ENCODE assay signal across 11 mouse cellular contexts in the genomic region with DNA sequence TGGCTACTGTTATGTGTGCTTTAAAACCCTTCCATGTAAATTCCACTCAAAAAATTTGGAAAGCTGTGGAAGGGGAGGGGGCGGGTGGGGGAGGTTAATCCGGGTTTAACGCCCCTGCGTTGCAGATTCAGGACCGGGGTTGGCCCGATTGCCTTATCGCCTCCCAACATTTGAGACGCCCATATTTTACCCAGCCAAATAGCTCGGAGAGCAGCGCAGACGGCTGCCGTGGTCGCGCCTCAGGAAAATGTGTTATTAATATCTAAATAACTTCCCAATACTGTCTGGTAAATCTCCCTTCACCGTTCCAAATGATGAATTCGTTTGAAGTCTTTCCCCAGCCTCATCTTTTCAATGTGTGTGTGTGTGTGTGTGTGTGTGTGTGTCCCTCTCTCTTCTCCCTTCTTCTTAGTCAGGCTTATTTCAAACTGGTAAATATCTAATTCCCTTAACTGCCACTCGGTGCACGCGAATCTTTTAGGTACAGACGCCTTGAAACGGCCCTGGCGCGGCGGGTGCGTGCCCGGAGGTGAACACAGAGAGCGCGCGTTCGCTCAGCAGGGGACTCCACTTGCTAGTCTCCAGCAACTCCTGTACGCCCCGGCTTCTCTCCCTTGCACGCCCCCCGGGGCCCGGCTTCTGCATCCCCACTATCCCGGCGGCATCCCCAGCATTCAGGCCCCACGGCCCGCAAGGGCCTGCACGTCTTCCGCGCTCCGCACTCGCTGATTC. TPM values are rescaled to one million over a fixed set of nuclear protein-coding genes. Genes with fewer than 3 reads are reported as not detected.
DNase-seq lines count a peak whose midpoint lies in the region; ATAC-seq lines count a peak whose summit lies in the region.
"Had no signal": no experiment of that assay in that cellular context is flagged by ENCODE, and none has a peak within 500 bp of the region (broad histone marks: within the 10 kb centered on the region; RNA-seq: fewer than 3 reads in every experiment).

No protein-coding gene starts in this region.

- WGBS in forebrain, embryonic 15.5 days: 1% methylated on average over 43 of the region's 44 CpGs
- WGBS in midbrain, embryonic 11.5 days: under 1% methylated on average over 44 of the region's 44 CpGs

- H3K36me3 ChIP-seq in forebrain, embryonic 15.5 days: no peaks in the 10 kb centered on the region
- no peaks in the 10 kb centered on the region for H3K36me3 ChIP-seq in midbrain, embryonic 11.5 days (ENCODE audit: control insufficient read depth, insufficient read depth, low read length)
- H3K36me3 ChIP-seq: liver, embryonic 13.5 days had no signal

- H3K27ac ChIP-seq in forebrain, embryonic 15.5 days (replicated peaks): no peak overlapping the region
- peak overlapping the region; percentile 76 for H3K27ac ChIP-seq in midbrain, embryonic 11.5 days (ENCODE audit: low read depth, low read length)
- H3K27ac ChIP-seq: kidney, postnatal 0 days; liver, embryonic 13.5 days had no signal

- no peaks in the 10 kb centered on the region for H3K9me3 ChIP-seq in forebrain, embryonic 15.5 days
- H3K9me3 ChIP-seq in midbrain, embryonic 11.5 days (ENCODE audit: control insufficient read depth, low read length): no peaks in the 10 kb centered on the region
- H3K9me3 ChIP-seq: liver, embryonic 13.5 days had no signal

- peaks cover 95% of the 10 kb centered on the region for H3K27me3 ChIP-seq in forebrain, embryonic 15.5 days
- peaks cover 85% of the 10 kb centered on the region for H3K27me3 ChIP-seq in midbrain, embryonic 11.5 days (ENCODE audit: control insufficient read depth, insufficient read depth, low read length)

- peak; percentile 51 to 55 for DNase-seq in cerebellum, postnatal 10 days
- DNase-seq in cerebellum, adult 9-11 months: no peak
- DNase-seq in ES-CJ7 (ENCODE audit: low read depth, low spot score): peak; percentile 75
- peak; percentile 96 for DNase-seq in midbrain, embryonic 11.5 days (ENCODE audit: low spot score, missing footprints)
- DNase-seq in adrenal gland, adult 2 months: no peak
- DNase-seq in adrenal gland, postnatal 25 days: no peak
- DNase-seq in kidney, adult 18-20 months: no peak
- DNase-seq: gastrocnemius, postnatal 14 days; liver, embryonic 13.5 days had no signal

- ATAC-seq in forebrain, embryonic 15.5 days (replicated peaks): no peak
- ATAC-seq in midbrain, embryonic 11.5 days (ENCODE audit: low FRiP score): no peak

- no peak overlapping the region for H3K4me3 ChIP-seq in forebrain, embryonic 15.5 days
- H3K4me3 ChIP-seq in midbrain, embryonic 11.5 days (ENCODE audit: low read depth, low read length): peak overlapping the region; percentile 28
- H3K4me3 ChIP-seq: liver, embryonic 13.5 days had no signal

- H3K4me1 ChIP-seq in forebrain, embryonic 15.5 days: peaks cover 38% of the 10 kb centered on the region
- H3K4me1 ChIP-seq in midbrain, embryonic 11.5 days (ENCODE audit: control insufficient read depth, insufficient read depth, low read length): peaks cover 81% of the 10 kb centered on the region
- H3K4me1 ChIP-seq: liver, embryonic 13.5 days had no signal

- peak overlapping the region; percentile 25; the same call in 1 of the 2 replicates for H3K4me2 ChIP-seq in forebrain, embryonic 15.5 days (replicated peaks)
- peak overlapping the region; percentile 51 for H3K4me2 ChIP-seq in midbrain, embryonic 11.5 days
- H3K4me2 ChIP-seq: liver, embryonic 13.5 days had no signal

- no peak overlapping the region for H3K9ac ChIP-seq in forebrain, embryonic 15.5 days (replicated peaks)
- H3K9ac ChIP-seq in midbrain, embryonic 11.5 days (ENCODE audit: low read length): peak overlapping the region; percentile 67
- H3K9ac ChIP-seq: liver, embryonic 13.5 days had no signal

RNA-seq across cellular contexts. Expression of a gene that starts 10.0 kb away (rescaled TPM):
- 0.08 TPM in 1 of 2 replicates, not detected in the other for polyA plus RNA-seq in forebrain, embryonic 15.5 days (2015; fragmentation: Nextera tagmentation; extraction: Ambion mirVana)
- 3.1 and 3.4 TPM in 2 replicates for polyA plus RNA-seq in midbrain, embryonic 11.5 days (2014; fragmentation: Nextera tagmentation; extraction: Ambion mirVana)
- total RNA-seq in adrenal gland, adult 2 months (2021): not detected
- polyA plus RNA-seq in adrenal gland, adult 2 months (2012; rRNA removed): not detected in 2 replicates
- not detected in 2 replicates for total RNA-seq in adrenal gland, postnatal 25 days (2021)
- polyA plus RNA-seq: kidney, postnatal 0 days; liver, embryonic 13.5 days had no signal

Comparison
In these comparisons a context has a peak if more than half of its experiments do, and no peak if none do; other contexts are left out.
1. DNase-seq: peak in cerebellum, postnatal 10 days (2 of 2), ES-CJ7 (single experiment) and midbrain, embryonic 11.5 days (single experiment); none in cerebellum, adult 9-11 months (single experiment), adrenal gland, adult 2 months (single experiment), adrenal gland, postnatal 25 days (single experiment) and kidney, adult 18-20 months (single experiment).